Comparison of ENCODE assay signal across 9 mouse cellular contexts in genomic region chr2:71816391-71817041, GRCm38 (mm10). TPM values are rescaled to one million over a fixed set of nuclear protein-coding genes. Genes with fewer than 3 reads are reported as not detected.
A peak's percentile ranks its signal among the peaks of the same experiment; 100 is the strongest.
DNase-seq lines count a peak whose midpoint lies in the region; ATAC-seq and TF ChIP-seq lines count a peak whose summit lies in the region.
"Had no signal": no experiment of that assay in that cellular context is flagged by ENCODE, and none has a peak within 500 bp of the region (broad histone marks: within the 10 kb centered on the region; RNA-seq: fewer than 3 reads in every experiment).

No protein-coding gene starts in this region.

- intact Hi-C loops in left cerebral cortex, postnatal 4 days (cut with DNase I), result loop anchor here (10.0 kb wide), 1 partner anchor 562 kb away; no protein-coding TSS in a partner anchor

- no peak overlapping the region for H3K4me3 ChIP-seq in E14TG2a.4 (replicated peaks; ENCODE audit: low read length)
- no peak overlapping the region for H3K4me3 ChIP-seq in heart, embryonic 14.5 days (ENCODE audit: control insufficient read depth in 1 of 2, insufficient read depth in 1 of 2, low read depth in 1 of 2, low read length in 2 of 2)
- H3K4me3 ChIP-seq in megakaryocyte, embryonic 14.5 days (replicated peaks), result peak overlapping the region; percentile 79
- H3K4me3 ChIP-seq: neural tube, embryonic 13.5 days had no signal

- peak; percentile 61 for TF ChIP-seq CTCF in E14TG2a.4 (conservative IDR thresholded peaks at IDR 0.05; ENCODE audit: low read length)

- WGBS in heart, embryonic 14.5 days, result 26% methylated on average over 14 of the region's 14 CpGs

- peaks cover 59% of the 10 kb centered on the region for H3K4me1 ChIP-seq in E14TG2a.4 (replicated peaks; ENCODE audit: low read depth, low read length)
- peaks cover 17 to 18% of the 10 kb centered on the region in 2 experiments for H3K4me1 ChIP-seq in heart, embryonic 14.5 days (ENCODE audit: control insufficient read depth in 2 of 2, insufficient read depth in 2 of 2, low read length in 2 of 2)
- H3K4me1 ChIP-seq in megakaryocyte, embryonic 14.5 days, result peaks cover 63% of the 10 kb centered on the region

- peak overlapping the region; percentile 57 for H3K4me2 ChIP-seq in heart, embryonic 14.5 days (ENCODE audit: low read length)
- H3K4me2 ChIP-seq: neural tube, embryonic 13.5 days had no signal

- H3K9ac ChIP-seq in heart, embryonic 14.5 days (ENCODE audit: low read length), result 0 out of 2 replicates have a peak overlapping the region, but pooled peaks have one; percentile 1
- H3K9ac ChIP-seq: neural tube, embryonic 13.5 days had no signal

- H3K27me3 ChIP-seq in E14TG2a.4 (ENCODE audit: insufficient read depth, low read length), result no peaks in the 10 kb centered on the region
- no peaks in the 10 kb centered on the region for H3K27me3 ChIP-seq in heart, embryonic 14.5 days (ENCODE audit: control insufficient read depth, insufficient read depth, low read length)
- no peaks in the 10 kb centered on the region for H3K27me3 ChIP-seq in megakaryocyte, embryonic 14.5 days (replicated peaks)
- H3K27me3 ChIP-seq: neural tube, embryonic 13.5 days had no signal

- peaks cover 49% of the 10 kb centered on the region for H3K36me3 ChIP-seq in E14TG2a.4 (ENCODE audit: insufficient read depth, low read length)
- H3K36me3 ChIP-seq in heart, embryonic 14.5 days (ENCODE audit: control insufficient read depth, insufficient read depth, low read length), result peaks cover 21% of the 10 kb centered on the region
- H3K36me3 ChIP-seq in megakaryocyte, embryonic 14.5 days (replicated peaks; ENCODE audit: low read length), result peaks cover 94% of the 10 kb centered on the region
- H3K36me3 ChIP-seq: neural tube, embryonic 13.5 days had no signal

- H3K9me3 ChIP-seq in E14TG2a.4 (ENCODE audit: low read length), result no peaks in the 10 kb centered on the region
- no peaks in the 10 kb centered on the region for H3K9me3 ChIP-seq in heart, embryonic 14.5 days (ENCODE audit: control insufficient read depth, low read length)
- H3K9me3 ChIP-seq in megakaryocyte, embryonic 14.5 days, result no peaks in the 10 kb centered on the region; the same call in 1 of the 2 replicates
- H3K9me3 ChIP-seq: neural tube, embryonic 13.5 days had no signal

- ATAC-seq in heart, embryonic 14.5 days (ENCODE audit: insufficient number of reproducible peaks, insufficient read depth, low FRiP score, low read depth), result no peak

- peak; percentile 37 for DNase-seq in kidney, adult 18-20 months
- DNase-seq in kidney, adult 8-10 months, result no peak
- peak; percentile 38 for DNase-seq in cerebellum, adult 9-10 months
- DNase-seq in adrenal gland, postnatal 10 days, result no peak
- no peak for DNase-seq in left cerebral cortex, postnatal 4 days

- no peak overlapping the region for H3K27ac ChIP-seq in heart, embryonic 14.5 days (replicated peaks in 1 of 2; ENCODE audit: control insufficient read depth in 1 of 2, insufficient read depth in 1 of 2, low read depth in 2 of 2, low read length in 2 of 2)
- H3K27ac ChIP-seq: neural tube, embryonic 13.5 days had no signal

RNA-seq across cellular contexts. Expression of gene Pdk1, which starts 56.5 kb away (rescaled TPM):
- polyA plus RNA-seq in heart, embryonic 14.5 days (2014; fragmentation: Nextera tagmentation; extraction: Ambion mirVana), result 129 and 136 TPM in 2 replicates
- 16.5 and 24.0 TPM in 2 replicates for polyA plus RNA-seq in megakaryocyte, embryonic 14.5 days (2012; ENCODE audit: insufficient read depth, low replicate concordance)
- 10 to 100 TPM; 66.4 to 80.4 TPM for total RNA-seq in adrenal gland, postnatal 10 days (2021)
- total RNA-seq in left cerebral cortex, postnatal 4 days (2021), result 10 to 100 TPM; 30.1 to 30.8 TPM

Comparison
In these comparisons a context has a peak if more than half of its experiments do, and no peak if none do; other contexts are left out.
1. DNase-seq: peak in kidney, adult 18-20 months (single experiment) and cerebellum, adult 9-10 months (single experiment); none in kidney, adult 8-10 months (0 of 2), adrenal gland, postnatal 10 days (single experiment) and left cerebral cortex, postnatal 4 days (single experiment).